Mouse (Mus musculus) cerebellum, postnatal 10 days (tissue): ENCODE data around the gene Cyp2u1.

Experiments
- DNase-seq, 2 experiments: peaks; one replicate each; pipeline ENCODE4 v3.0.0; 2021; ENCODE audit warnings: mixed read lengths in 2 of 2

Gene Cyp2u1

GRCm38 (mm10) chr3:131254991-131255390 is 48.0 kb downstream of the Cyp2u1 start:
- no peak for DNase-seq

GRCm38 (mm10) chr3:131251601-131252000 is 51.4 kb downstream of the Cyp2u1 start:
- no peak for DNase-seq

- no peak for DNase-seq
Measured at GRCm38 (mm10) chr3:131250978-131251377, 52.0 kb downstream of the Cyp2u1 start.

GRCm38 (mm10) chr3:131250283-131250682 is 52.7 kb downstream of the Cyp2u1 start:
- DNase-seq, result no peak

- DNase-seq, result no peak
Measured at GRCm38 (mm10) chr3:131248444-131248843, 54.6 kb downstream of the Cyp2u1 start.

GRCm38 (mm10) chr3:131247851-131248250 is 55.2 kb downstream of the Cyp2u1 start:
- DNase-seq, result no peak

- DNase-seq, result no peak
Measured at GRCm38 (mm10) chr3:131247447-131247846, 55.6 kb downstream of the Cyp2u1 start.

GRCm38 (mm10) chr3:131246579-131247046 is 56.4 kb downstream of the Cyp2u1 start:
- DNase-seq, result no peak

- peak; percentile 81 to 91 for DNase-seq
Measured at GRCm38 (mm10) chr3:131245766-131246578, 57.1 kb downstream of the Cyp2u1 start.
